Mouse (Mus musculus) bone marrow, adult 2 months (tissue): Measurements from ENCODE around the gene Clk2. TPM values are rescaled to one million over a fixed set of nuclear protein-coding genes. Genes with fewer than 3 reads are reported as not detected.

Source experiments
- H3K27ac ChIP-seq: fragments of 200-500 bp; 2 replicates; pipeline ENCODE4 v1.5.1; 2012; ENCODE audit warnings: low read depth, mild to moderate bottlenecking, control low read depth, inconsistent platforms, low read length; ENCODE audit not compliant: control insufficient read depth, poor library complexity, insufficient read depth
- H3K4me1 ChIP-seq: fragments of 200-500 bp; 2 replicates; pipeline ENCODE4 v1.6.1; 2011; ENCODE audit warnings: low read length; ENCODE audit not compliant: control insufficient read depth, insufficient read depth
- H3K4me3 ChIP-seq: fragments of 200-500 bp; replicated peaks from 2 replicates; pipeline ENCODE3; 2011; ENCODE audit warnings: mild to moderate bottlenecking, low read depth, low read length, control low read depth; ENCODE audit not compliant: control insufficient read depth
- CTCF ChIP-seq: fragments of 200-500 bp; IDR thresholded peaks from 2 replicates; pipeline ENCODE4 v1.5.1; 2011; ENCODE audit warnings: low read length, control low read depth; ENCODE audit not compliant: control insufficient read depth, insufficient read depth
- POLR2A ChIP-seq: fragments of 200-500 bp; IDR thresholded peaks from 2 replicates; pipeline ENCODE4 v1.6.1; 2011; ENCODE audit warnings: low read depth, mild to moderate bottlenecking, control low read depth, low read length, borderline replicate concordance; ENCODE audit not compliant: control insufficient read depth
- WGBS: fragments of 180-500 bp; shearing (Covaris S2); methylation state at CpG from one replicate; pipeline ENCODE4 v1.1.7; 2018; 5-methylcytosine and 5-hydroxymethylcytosine counted together
- polyA plus RNA-seq: library from polyadenylated mRNA; stranded (reverse); fragments of >200 nt; gene quantifications from 2 replicates; pipeline ENCODE4 v1.2.4, GENCODE M21; 2011; ENCODE audit warnings: low replicate concordance; ENCODE audit not compliant: missing spikeins, insufficient read depth, insufficient read length

Clk2 gene
- polyA plus RNA-seq, 1 experiment, result 90.9 TPM

DNA sequence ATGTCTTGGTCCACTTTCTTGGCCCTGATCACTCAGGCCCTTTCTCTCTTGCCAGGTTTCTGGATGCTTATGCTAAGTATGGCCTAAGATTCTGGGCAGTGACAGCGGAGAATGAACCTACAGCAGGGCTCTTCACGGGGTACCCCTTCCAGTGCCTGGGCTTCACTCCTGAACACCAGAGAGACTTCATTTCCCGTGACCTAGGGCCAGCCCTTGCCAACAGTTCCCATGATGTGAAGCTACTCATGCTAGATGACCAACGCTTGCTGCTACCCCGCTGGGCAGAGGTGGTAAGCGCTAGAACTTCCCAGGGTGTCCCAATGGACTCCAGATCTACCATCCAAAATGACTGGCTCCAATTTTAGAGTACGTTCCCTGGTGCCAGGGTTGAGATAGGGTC is 41.5 kb downstream of the Clk2 start:
- TF ChIP-seq CTCF, result no peak
- TF ChIP-seq POLR2A, result no peak
- WGBS, result 91% methylated on average over 7 of the region's 7 CpGs
- H3K4me3 ChIP-seq, result no peak overlapping the region

DNA sequence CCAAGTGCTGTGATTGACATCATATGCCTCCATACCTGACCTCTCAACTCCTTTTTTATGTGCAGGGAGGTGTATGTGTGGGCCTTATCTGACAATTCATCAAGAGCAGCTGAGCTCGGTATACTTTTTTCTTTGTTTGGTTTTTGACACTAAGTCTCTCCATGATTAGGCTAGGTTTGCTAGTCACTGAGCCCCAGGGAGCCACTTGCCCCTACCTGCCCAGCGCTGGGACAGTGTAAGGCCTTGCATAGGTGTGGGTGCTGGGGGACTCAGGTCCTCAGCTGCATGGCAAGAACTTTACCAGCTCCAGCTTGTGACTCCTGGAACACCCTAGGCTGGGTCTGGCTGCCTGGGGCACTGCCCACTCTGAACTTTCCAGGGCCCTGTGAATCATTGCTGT is 42.1 kb downstream of the Clk2 start:
- Histone ChIP-seq H3K4me3 (no peak overlapping the region), H3K27ac (no peak overlapping the region), H3K4me1 (peaks cover 3% of the 10 kb centered on the region)
- WGBS, result 75% methylated on average over 2 of the region's 2 CpGs
- TF ChIP-seq CTCF (no peak), POLR2A (no peak)

More for the DNA sequence above, 41.5 kb downstream of the Clk2 start:
- H3K27ac ChIP-seq, result no peak overlapping the region
- peaks cover 3% of the 10 kb centered on the region for H3K4me1 ChIP-seq

DNA sequence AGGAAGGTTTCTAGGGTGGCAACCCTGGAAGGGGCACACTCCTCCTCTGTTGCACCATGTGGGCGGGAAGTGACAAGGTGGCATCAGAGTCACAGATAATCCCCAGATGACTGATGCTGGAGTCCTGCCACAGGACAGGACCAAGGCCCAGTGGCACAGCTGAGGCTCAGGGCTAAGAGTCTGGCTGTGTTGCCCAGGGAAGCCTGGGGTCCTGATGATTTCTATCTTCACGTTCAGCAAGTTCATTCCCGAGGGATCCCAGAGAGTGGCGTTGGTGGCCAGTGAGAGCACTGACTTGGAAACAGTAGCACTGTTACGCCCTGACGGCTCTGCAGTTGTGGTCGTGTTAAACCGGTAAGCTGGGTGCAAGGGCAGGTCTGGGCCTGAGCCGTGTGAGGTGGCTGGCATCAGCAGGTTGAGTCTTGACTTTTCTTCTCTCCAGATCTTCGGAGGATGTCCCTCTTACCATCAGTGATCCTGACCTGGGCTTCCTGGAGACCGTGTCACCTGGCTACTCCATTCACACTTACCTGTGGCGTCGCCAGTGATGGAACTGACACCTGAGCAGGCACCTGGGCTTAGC is 43.6 kb downstream of the Clk2 start:
- peaks cover 3% of the 10 kb centered on the region for H3K4me1 ChIP-seq
- WGBS, result 82% methylated on average over 13 of the region's 13 CpGs
- TF ChIP-seq CTCF (no peak), POLR2A (no peak)

DNA sequence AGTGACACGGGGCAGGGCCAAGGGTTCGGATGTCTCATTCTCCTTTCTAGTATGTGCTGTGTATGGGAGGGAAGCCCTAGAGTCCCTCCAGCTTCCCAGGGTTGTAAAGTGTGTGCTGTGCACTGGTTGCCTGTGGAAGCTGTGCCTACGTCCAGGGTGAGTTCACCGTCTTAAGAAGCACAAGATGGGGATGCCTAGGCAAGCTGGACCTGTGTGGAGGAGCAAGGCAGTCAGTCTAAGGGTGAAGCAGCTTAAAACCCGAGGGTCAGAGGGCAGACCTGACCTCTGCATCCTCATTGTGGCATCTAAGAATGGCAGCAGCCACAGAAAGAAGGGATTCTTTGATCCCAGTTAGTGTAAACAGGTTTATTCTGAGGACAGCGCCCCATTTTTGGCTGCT is 44.1 kb downstream of the Clk2 start:
- WGBS, result 84% methylated on average over 6 of the region's 6 CpGs
- H3K4me3 ChIP-seq, result no peak overlapping the region
- H3K27ac ChIP-seq, result no peak overlapping the region
- TF ChIP-seq POLR2A (no peak), CTCF (no peak)
- H3K4me1 ChIP-seq, result no peaks in the 10 kb centered on the region

More for the DNA sequence above, 43.6 kb downstream of the Clk2 start:
- Histone ChIP-seq H3K27ac (no peak overlapping the region), H3K4me3 (no peak overlapping the region)

DNA sequence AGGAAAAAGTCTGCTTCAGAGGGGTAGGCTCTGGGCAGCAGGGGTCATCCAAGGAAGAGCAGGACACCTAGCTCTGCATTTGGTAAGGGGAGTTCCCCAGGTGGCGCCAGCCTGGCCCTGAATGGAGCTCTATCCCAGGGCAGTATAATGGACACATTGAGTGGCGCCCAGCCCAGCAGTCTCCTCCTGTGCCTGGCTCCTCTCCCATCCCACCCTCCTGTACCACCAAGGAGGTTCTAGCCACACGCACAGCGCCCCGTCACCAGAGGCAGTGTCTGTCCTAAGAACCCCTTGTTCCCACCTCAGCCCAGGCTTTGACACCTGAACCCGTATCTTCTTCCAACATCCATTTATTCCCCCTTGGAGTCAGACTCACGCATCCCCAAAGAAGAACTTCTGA is 45.1 kb downstream of the Clk2 start:
- Histone ChIP-seq H3K4me3 (no peak overlapping the region), H3K4me1 (no peaks in the 10 kb centered on the region), H3K27ac (no peak overlapping the region)
- TF ChIP-seq CTCF (no peak), POLR2A (no peak)
- 86% methylated on average over 7 of the region's 7 CpGs for WGBS

DNA sequence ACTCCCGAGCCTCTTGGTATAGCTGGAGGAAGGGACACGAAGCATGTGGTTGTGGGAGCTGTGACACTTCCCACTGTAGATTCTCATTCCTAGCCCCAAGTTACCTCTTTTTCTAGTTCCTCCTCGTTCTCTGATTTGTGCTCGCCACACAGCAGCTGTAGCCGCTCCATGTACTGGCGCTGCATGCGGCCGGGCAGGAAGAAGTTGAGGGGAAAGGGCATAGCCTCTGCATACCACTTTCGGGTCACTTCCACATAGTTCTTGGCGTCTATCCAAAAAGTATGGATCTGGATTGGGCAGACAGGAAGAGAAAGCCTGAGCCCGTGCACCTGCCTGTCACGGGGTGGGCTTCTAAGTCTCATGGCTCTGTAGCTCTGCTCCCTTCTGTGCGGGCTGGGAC is 45.6 kb downstream of the Clk2 start:
- 67% methylated on average over 13 of the region's 13 CpGs for WGBS
- Histone ChIP-seq H3K27ac (no peak overlapping the region), H3K4me1 (no peaks in the 10 kb centered on the region), H3K4me3 (no peak overlapping the region)
- no peak for TF ChIP-seq POLR2A
- no peak for TF ChIP-seq CTCF

DNA sequence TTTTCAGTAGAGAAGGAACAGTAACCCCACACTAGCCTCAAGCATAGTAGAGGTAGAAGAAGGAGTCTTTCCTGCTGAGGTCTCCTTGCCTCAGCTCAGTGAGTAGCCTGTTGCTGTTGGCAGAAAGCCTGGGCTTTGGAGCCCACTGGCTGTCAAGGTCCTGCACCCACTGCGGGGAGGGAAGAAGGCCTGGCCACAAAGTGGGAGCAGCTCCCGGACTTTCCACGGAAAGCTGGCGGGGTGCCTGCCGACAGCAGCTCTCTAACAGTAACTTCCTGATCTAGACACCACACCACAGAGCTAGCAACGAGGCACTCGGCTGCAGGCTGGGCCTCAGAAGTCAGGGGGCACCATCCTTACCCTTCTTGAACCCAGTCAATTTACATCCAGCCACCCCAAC is 46.1 kb downstream of the Clk2 start:
- WGBS, result 63% methylated on average over 7 of the region's 7 CpGs
- no peak for TF ChIP-seq CTCF
- TF ChIP-seq POLR2A, result no peak
- Histone ChIP-seq H3K27ac (no peak overlapping the region), H3K4me3 (no peak overlapping the region), H3K4me1 (peaks cover 2% of the 10 kb centered on the region; the same call in 1 of the 2 replicates)

DNA sequence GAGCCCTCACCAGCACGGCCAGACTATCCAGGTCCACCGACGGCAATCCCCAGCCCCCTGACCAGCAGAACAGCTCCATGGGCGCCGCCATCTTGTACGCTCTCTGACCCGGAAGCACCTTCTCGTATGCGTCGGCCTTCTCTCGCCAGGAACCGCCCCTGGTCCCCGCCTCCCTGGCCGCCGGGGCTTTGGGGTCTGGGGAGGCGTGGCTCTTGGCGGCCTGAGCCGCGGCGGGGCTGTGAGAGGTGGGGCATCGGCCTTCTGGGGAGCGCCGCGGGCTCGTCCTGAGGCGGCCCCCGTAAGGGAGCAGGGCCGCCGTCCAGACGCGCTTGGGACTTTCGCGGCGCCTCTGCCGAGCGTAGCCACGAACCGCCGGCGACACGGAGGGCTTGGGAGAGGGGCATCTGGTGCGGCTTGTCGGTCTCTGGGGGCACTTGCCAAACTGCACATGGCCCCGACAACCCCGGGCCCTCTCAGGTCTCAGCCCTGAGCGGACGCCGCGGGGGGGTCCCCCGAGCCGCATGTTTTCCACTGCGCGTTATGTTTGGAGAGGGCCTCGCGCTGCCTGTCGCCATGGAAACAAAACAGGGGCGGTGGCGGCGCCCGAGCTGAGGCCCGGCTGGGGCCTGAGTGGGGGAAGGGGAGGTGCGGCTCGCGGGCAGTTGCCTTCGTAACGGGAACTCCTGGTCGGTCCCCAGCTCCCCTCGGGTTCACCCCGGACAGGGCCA is 49.4 kb downstream of the Clk2 start:
- Histone ChIP-seq H3K4me3 (peak overlapping the region; percentile 80), H3K4me1 (peaks cover 2% of the 10 kb centered on the region; the same call in 1 of the 2 replicates), H3K27ac (peak overlapping the region; percentile 52)
- WGBS, result under 1% methylated on average over 69 of the region's 69 CpGs
- TF ChIP-seq POLR2A (peak; percentile 63; the same call in 1 of the 2 replicates), CTCF (no peak)
